Mouse (Mus musculus): Measurements from ENCODE around the gene Limk2. TPM values are rescaled to one million over a fixed set of nuclear protein-coding genes. Genes with fewer than 3 reads are reported as not detected.

Limk2 gene
- total RNA-seq, 2 experiments from 2014 or later, result 24.4 to 24.5 TPM

GRCm38 (mm10) chr11:3418741-3419140 lies 9.8 kb upstream of the Limk2 start:
- ATAC-seq (replicated peaks; ENCODE audit: low FRiP score, low TSS enrichment, poor library complexity, severe bottlenecking), result no peak

- ATAC-seq (replicated peaks; ENCODE audit: low FRiP score, low TSS enrichment, poor library complexity, severe bottlenecking), result no peak
Measured at GRCm38 (mm10) chr11:3417795-3418194, 8.8 kb upstream of the Limk2 start.

DNA sequence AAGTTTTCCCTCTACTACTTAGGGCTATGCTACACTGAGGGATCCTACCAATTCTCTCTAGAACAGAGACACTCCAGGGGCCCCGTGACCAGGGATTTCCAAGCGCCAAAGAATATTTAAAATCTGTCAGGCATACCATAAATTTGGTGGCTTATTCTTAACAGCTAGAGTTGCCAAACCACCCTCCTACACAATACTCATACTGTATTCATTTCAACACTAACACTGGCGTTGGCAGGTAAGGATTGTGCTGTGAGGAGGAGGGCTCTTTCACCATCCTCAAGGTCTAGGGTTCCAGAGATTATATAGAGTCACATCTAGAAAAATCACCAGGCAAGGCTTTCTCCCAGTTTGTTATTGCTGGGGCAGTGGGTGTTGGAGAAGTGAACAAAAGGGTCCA lies 7.4 kb upstream of the Limk2 start:
- no peak for ATAC-seq (replicated peaks; ENCODE audit: low FRiP score, low TSS enrichment, poor library complexity, severe bottlenecking)

DNA sequence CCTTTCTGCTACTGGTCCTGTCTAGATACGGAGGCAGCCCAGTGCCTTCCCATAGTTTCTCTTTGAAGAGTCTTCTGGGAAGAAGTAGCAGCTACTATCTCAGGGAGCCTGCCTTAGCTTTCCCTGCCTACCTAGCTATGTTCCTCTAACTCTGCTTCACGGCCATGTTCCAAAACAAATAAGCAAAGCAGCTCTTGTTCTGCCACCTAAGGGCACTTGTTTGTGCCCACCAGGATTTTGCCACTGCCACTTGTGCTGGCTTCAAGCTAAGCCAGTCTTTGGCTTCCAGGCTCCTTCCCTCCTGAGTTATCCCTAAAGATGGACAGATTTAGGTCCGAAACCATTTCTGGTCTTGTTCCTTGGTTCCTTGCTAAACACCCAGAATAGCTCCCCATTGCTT lies 3.1 kb upstream of the Limk2 start:
- no peak for ATAC-seq (replicated peaks; ENCODE audit: low FRiP score, low TSS enrichment, poor library complexity, severe bottlenecking)

GRCm38 (mm10) chr11:3408131-3408996 lies 625 bp downstream of the Limk2 start:
- ATAC-seq (replicated peaks; ENCODE audit: low FRiP score, low TSS enrichment, poor library complexity, severe bottlenecking), result peak; percentile 13; the same call in 1 of the 2 replicates

- no peak for ATAC-seq (replicated peaks; ENCODE audit: low FRiP score, low TSS enrichment, poor library complexity, severe bottlenecking)
Measured at GRCm38 (mm10) chr11:3404287-3405047, 4.5 kb downstream of the Limk2 start.

- peak; percentile 94 for ATAC-seq (replicated peaks; ENCODE audit: low FRiP score, low TSS enrichment, poor library complexity, severe bottlenecking)
Measured at GRCm38 (mm10) chr11:3403024-3403423, 6.0 kb downstream of the Limk2 start.

- no peak for ATAC-seq (replicated peaks; ENCODE audit: low FRiP score, low TSS enrichment, poor library complexity, severe bottlenecking)
Measured at GRCm38 (mm10) chr11:3398318-3398717, 10.7 kb downstream of the Limk2 start.

GRCm38 (mm10) chr11:3396562-3396961 lies 12.4 kb downstream of the Limk2 start:
- no peak for ATAC-seq (replicated peaks; ENCODE audit: low FRiP score, low TSS enrichment, poor library complexity, severe bottlenecking)

DNA sequence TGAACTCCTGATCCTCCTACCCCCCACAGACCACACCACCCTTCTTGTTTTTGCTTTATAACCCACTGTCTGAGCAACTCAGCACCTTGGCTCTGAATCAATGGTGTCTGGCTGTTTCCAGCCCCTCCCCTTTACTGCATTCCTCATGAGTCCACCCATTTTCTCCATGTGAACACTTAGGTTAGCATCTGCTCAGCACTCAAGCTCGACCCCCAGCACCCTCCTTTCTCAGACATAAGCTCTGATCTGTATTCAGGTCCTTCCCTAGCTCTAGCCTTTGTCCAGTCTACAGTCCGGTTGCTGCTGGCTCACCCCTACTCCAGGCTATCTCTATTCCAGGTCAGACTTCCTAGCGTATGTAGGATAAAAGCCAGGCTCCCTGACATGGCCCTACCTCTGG lies 12.9 kb downstream of the Limk2 start:
- no peak for ATAC-seq (replicated peaks; ENCODE audit: low FRiP score, low TSS enrichment, poor library complexity, severe bottlenecking)

- no peak for ATAC-seq (replicated peaks; ENCODE audit: low FRiP score, low TSS enrichment, poor library complexity, severe bottlenecking)
Measured at GRCm38 (mm10) chr11:3394520-3394919, 14.5 kb downstream of the Limk2 start.

- ATAC-seq (replicated peaks; ENCODE audit: low FRiP score, low TSS enrichment, poor library complexity, severe bottlenecking), result no peak
Measured at GRCm38 (mm10) chr11:3392526-3392925, 16.5 kb downstream of the Limk2 start.

- ATAC-seq (replicated peaks; ENCODE audit: low FRiP score, low TSS enrichment, poor library complexity, severe bottlenecking), result no peak
Measured at GRCm38 (mm10) chr11:3390789-3391188, 18.2 kb downstream of the Limk2 start.

GRCm38 (mm10) chr11:3389996-3390395 lies 19.0 kb downstream of the Limk2 start:
- ATAC-seq (replicated peaks; ENCODE audit: low FRiP score, low TSS enrichment, poor library complexity, severe bottlenecking), result no peak

GRCm38 (mm10) chr11:3387482-3388196 lies 21.4 kb downstream of the Limk2 start:
- 0 out of 2 replicates have a peak, but pooled peaks have one; percentile 1 for ATAC-seq (replicated peaks; ENCODE audit: low FRiP score, low TSS enrichment, poor library complexity, severe bottlenecking)

DNA sequence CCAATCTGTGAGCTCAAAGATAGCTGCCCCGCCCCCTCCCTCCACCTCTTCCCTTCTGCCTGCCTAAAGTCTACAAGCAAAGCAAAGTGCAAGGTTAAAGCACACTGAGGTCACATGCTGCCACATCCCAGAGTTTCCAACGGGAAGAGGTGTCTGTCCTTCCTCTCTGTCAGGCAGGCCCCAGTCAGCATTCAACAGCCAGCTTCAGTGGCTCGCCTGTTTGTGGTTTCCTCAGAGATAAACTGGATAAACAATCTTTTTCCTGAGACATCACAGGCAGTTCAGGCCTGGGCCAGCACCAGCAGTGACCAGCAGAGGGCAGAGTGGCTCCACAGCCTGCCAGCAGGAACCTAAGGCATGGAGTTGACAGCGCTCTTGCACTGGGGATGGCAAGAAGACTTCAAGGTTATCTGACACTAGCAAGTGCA lies 22.0 kb downstream of the Limk2 start:
- ATAC-seq (replicated peaks; ENCODE audit: low FRiP score, low TSS enrichment, poor library complexity, severe bottlenecking), result peak; percentile 96

GRCm38 (mm10) chr11:3382602-3383594 lies 26.1 kb downstream of the Limk2 start:
- no peak for ATAC-seq (replicated peaks; ENCODE audit: low FRiP score, low TSS enrichment, poor library complexity, severe bottlenecking)

GRCm38 (mm10) chr11:3381148-3381814 lies 27.7 kb downstream of the Limk2 start:
- no peak for ATAC-seq (replicated peaks; ENCODE audit: low FRiP score, low TSS enrichment, poor library complexity, severe bottlenecking)

Data from megakaryocyte-erythroid progenitor cell, adult 5-6 weeks (primary cell).